Mouse (Mus musculus) embryonic facial prominence, embryonic 13.5 days (tissue): ENCODE measurements around the gene Lbp. TPM values are rescaled to one million over a fixed set of nuclear protein-coding genes. Genes with fewer than 3 reads are reported as not detected.

Experiments used
- ATAC-seq: fragments of 200-750 bp; cut with Nextera tagmentation; 2 replicates; pipeline ENCODE4 v1.8.0; 2017; ENCODE audit warnings: low read depth; ENCODE audit not compliant: insufficient number of reproducible peaks, insufficient read depth, low FRiP score, low TSS enrichment
- H3K27ac ChIP-seq: fragments of 300-500 bp; sonication (generic); 2 replicates; pipeline ENCODE4 v1.5.1; 2015; ENCODE audit warnings: moderate library complexity, mild to moderate bottlenecking, inconsistent platforms
- H3K27me3 ChIP-seq: fragments of 300-500 bp; sonication (generic); 2 replicates; pipeline ENCODE4 v1.6.1; 2015; ENCODE audit warnings: mild to moderate bottlenecking, inconsistent platforms
- H3K36me3 ChIP-seq: fragments of 300-500 bp; sonication (generic); 2 replicates; pipeline ENCODE4 v1.6.1; 2015; ENCODE audit warnings: mild to moderate bottlenecking, inconsistent platforms
- H3K4me1 ChIP-seq: fragments of 300-500 bp; sonication (generic); 2 replicates; pipeline ENCODE4 v1.6.1; 2015; ENCODE audit warnings: inconsistent platforms
- H3K4me2 ChIP-seq: fragments of 300-500 bp; sonication (generic); 2 replicates; pipeline ENCODE4 v1.6.1; 2015; ENCODE audit warnings: moderate library complexity, mild to moderate bottlenecking, inconsistent platforms
- H3K4me3 ChIP-seq: fragments of 300-500 bp; sonication (generic); 2 replicates; pipeline ENCODE4 v1.5.1; 2015; ENCODE audit warnings: mild to moderate bottlenecking, inconsistent platforms
- H3K9ac ChIP-seq: fragments of 300-500 bp; sonication (generic); 2 replicates; pipeline ENCODE4 v1.6.1; 2015; ENCODE audit warnings: mild to moderate bottlenecking, inconsistent platforms
- H3K9me3 ChIP-seq: fragments of 300-500 bp; sonication (generic); 2 replicates; pipeline ENCODE4 v1.6.1; 2016; ENCODE audit warnings: inconsistent platforms
- WGBS: fragments of 180-500 bp; shearing (Covaris S2); methylation state at CpG from one replicate; pipeline ENCODE4 v1.1.7; 2015; ENCODE audit warnings: mixed read lengths; 5-methylcytosine and 5-hydroxymethylcytosine counted together
- polyA plus RNA-seq: library from polyadenylated mRNA; unstranded; fragments of >200 nt; fragmentation: Nextera tagmentation; extraction: Ambion mirVana; gene quantifications from 2 replicates; pipeline ENCODE4 v1.2.1, GENCODE M21; 2015

Gene Lbp
- polyA plus RNA-seq, 1 experiment from 2014 or later = 4.2 TPM

DNA sequence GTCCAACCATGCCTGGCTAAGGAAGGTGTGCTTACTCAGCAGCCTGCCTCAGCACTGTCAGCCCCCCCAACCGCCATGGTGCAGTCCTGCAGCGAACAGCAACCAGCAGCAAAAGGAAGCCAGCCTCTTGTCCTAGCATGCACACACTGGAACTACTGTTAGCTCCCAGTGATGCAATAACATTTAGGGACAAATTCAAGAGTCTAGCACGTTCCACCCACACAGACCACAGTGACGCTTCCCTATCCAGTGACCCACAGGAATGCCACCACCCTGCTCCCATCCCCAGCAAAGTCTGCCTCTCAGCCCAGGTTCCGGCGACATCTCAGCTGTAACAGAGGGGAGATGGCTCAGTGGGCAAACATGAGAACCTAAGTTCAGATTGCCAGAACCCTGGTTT, 40.2 kb downstream of the Lbp start:
- no peak overlapping the region for H3K4me3 ChIP-seq

GRCm38 (mm10) chr2:158347868-158348267, 41.6 kb downstream of the Lbp start:
- Histone ChIP-seq H3K36me3 (peaks cover 16% of the 10 kb centered on the region), H3K4me2 (no peak overlapping the region), H3K4me1 (no peaks in the 10 kb centered on the region), H3K4me3 (no peak overlapping the region), H3K9me3 (no peaks in the 10 kb centered on the region), H3K9ac (0 out of 2 replicates have a peak overlapping the region, but pooled peaks have one; percentile 32), H3K27ac (no peak overlapping the region), H3K27me3 (peaks cover 3% of the 10 kb centered on the region; the same call in 1 of the 2 replicates)
- WGBS = 3% methylated on average over 6 of the region's 6 CpGs
- no peak for ATAC-seq

More for the DNA sequence above, 40.2 kb downstream of the Lbp start:
- H3K36me3 ChIP-seq = peaks cover 2% of the 10 kb centered on the region; the same call in 1 of the 2 replicates
- no peak overlapping the region for H3K4me2 ChIP-seq
- no peak for ATAC-seq
- H3K9ac ChIP-seq = no peak overlapping the region
- no peaks in the 10 kb centered on the region for H3K9me3 ChIP-seq
- no peak overlapping the region for H3K27ac ChIP-seq
- H3K4me1 ChIP-seq = no peaks in the 10 kb centered on the region
- WGBS = 66% methylated on average over 6 of the region's 6 CpGs
- peaks cover 3% of the 10 kb centered on the region; the same call in 1 of the 2 replicates for H3K27me3 ChIP-seq

- H3K4me3 ChIP-seq = no peak overlapping the region
- no peaks in the 10 kb centered on the region for H3K27me3 ChIP-seq
- H3K4me2 ChIP-seq = no peak overlapping the region
- H3K4me1 ChIP-seq = no peaks in the 10 kb centered on the region
- no peaks in the 10 kb centered on the region for H3K9me3 ChIP-seq
- H3K9ac ChIP-seq = no peak overlapping the region
- ATAC-seq = no peak
- no peak overlapping the region for H3K27ac ChIP-seq
- peaks cover 65% of the 10 kb centered on the region for H3K36me3 ChIP-seq
- WGBS = 78% methylated on average over 3 of the region's 3 CpGs
Measured at GRCm38 (mm10) chr2:158352801-158353520, 46.7 kb downstream of the Lbp start.

- no peak overlapping the region for H3K27ac ChIP-seq
- no peak overlapping the region for H3K9ac ChIP-seq
- no peaks in the 10 kb centered on the region for H3K27me3 ChIP-seq
- H3K4me2 ChIP-seq = no peak overlapping the region
- no peak for ATAC-seq
- no peak overlapping the region for H3K4me3 ChIP-seq
- no peaks in the 10 kb centered on the region for H3K9me3 ChIP-seq
- H3K4me1 ChIP-seq = peaks cover 11% of the 10 kb centered on the region
- WGBS = 82% methylated on average over 7 of the region's 7 CpGs
- H3K36me3 ChIP-seq = peaks cover 81% of the 10 kb centered on the region
Measured at GRCm38 (mm10) chr2:158354348-158355114, 48.2 kb downstream of the Lbp start.

- Histone ChIP-seq H3K9me3 (no peaks in the 10 kb centered on the region), H3K27me3 (no peaks in the 10 kb centered on the region), H3K9ac (no peak overlapping the region), H3K4me3 (no peak overlapping the region), H3K36me3 (peaks cover 88% of the 10 kb centered on the region), H3K27ac (no peak overlapping the region), H3K4me2 (no peak overlapping the region), H3K4me1 (peaks cover 18% of the 10 kb centered on the region)
- no peak for ATAC-seq
- WGBS = 90% methylated on average over 2 of the region's 2 CpGs
Measured at GRCm38 (mm10) chr2:158355238-158355637, 48.9 kb downstream of the Lbp start.

- Histone ChIP-seq H3K4me2 (no peak overlapping the region), H3K4me1 (peaks cover 22% of the 10 kb centered on the region), H3K4me3 (no peak overlapping the region), H3K36me3 (peaks cover 90% of the 10 kb centered on the region), H3K9me3 (no peaks in the 10 kb centered on the region), H3K27ac (no peak overlapping the region), H3K9ac (no peak overlapping the region), H3K27me3 (no peaks in the 10 kb centered on the region)
- no peak for ATAC-seq
- 84% methylated on average over 5 of the region's 5 CpGs for WGBS
Measured at GRCm38 (mm10) chr2:158356121-158356520, 49.8 kb downstream of the Lbp start.

- Histone ChIP-seq H3K27ac (peak overlapping the region; percentile 85; the same call in 1 of the 2 replicates), H3K4me3 (peak overlapping the region; percentile 85), H3K36me3 (peaks cover 54% of the 10 kb centered on the region), H3K4me1 (peaks cover 22% of the 10 kb centered on the region), H3K9ac (peak overlapping the region; percentile 97), H3K9me3 (no peaks in the 10 kb centered on the region), H3K27me3 (no peaks in the 10 kb centered on the region), H3K4me2 (peak overlapping the region; percentile 72)
- no peak for ATAC-seq
- WGBS = 65% methylated on average over 12 of the region's 12 CpGs
Measured at GRCm38 (mm10) chr2:158359757-158360620, 53.7 kb downstream of the Lbp start.

DNA sequence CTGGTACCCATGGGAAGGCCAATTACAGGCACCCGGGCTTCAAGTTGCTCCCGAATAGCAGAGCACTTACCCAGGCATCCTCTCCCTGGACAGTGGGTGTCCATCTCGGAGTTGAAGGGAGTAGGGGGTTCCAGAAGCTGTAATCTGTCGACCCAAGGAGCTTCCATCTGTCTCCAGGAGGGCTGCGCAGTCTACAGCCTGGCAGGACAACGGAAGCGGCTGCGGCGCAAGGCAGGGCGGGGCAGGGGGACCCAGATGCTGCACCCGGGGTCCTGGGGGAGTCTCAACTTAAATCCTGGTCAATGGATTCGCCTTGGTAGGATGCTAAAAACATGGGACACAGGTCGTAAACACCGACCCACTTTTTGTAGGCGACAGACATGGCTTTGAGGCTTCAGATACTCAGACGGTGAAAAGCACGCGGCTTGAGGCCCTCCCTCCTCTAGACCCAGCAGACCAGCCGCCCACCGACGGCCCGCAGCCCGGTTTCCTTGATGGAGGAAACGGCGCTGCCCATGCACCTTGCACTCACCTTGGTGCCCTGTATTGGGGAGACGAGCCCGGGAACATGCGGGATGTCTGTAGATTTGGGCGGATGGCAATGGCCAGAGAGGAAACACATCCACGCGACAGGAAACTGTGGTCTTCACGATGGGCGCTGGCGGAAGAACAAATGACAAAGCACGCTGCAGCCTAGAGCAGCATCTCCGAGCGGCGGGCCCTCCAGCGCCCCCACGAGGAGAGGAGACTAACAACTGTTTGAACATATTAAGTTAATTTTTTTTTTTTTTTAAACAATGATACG, 54.8 kb downstream of the Lbp start:
- ATAC-seq = peak; percentile 73
- H3K4me2 ChIP-seq = peak overlapping the region; percentile 72
- peak overlapping the region; percentile 85 for H3K4me3 ChIP-seq
- H3K9me3 ChIP-seq = no peaks in the 10 kb centered on the region
- peak overlapping the region; percentile 97 for H3K9ac ChIP-seq
- peaks cover 43% of the 10 kb centered on the region for H3K36me3 ChIP-seq
- peaks cover 22% of the 10 kb centered on the region for H3K4me1 ChIP-seq
- no peaks in the 10 kb centered on the region for H3K27me3 ChIP-seq
- peak overlapping the region; percentile 85 for H3K27ac ChIP-seq
- under 1% methylated on average over 41 of the region's 41 CpGs for WGBS

DNA sequence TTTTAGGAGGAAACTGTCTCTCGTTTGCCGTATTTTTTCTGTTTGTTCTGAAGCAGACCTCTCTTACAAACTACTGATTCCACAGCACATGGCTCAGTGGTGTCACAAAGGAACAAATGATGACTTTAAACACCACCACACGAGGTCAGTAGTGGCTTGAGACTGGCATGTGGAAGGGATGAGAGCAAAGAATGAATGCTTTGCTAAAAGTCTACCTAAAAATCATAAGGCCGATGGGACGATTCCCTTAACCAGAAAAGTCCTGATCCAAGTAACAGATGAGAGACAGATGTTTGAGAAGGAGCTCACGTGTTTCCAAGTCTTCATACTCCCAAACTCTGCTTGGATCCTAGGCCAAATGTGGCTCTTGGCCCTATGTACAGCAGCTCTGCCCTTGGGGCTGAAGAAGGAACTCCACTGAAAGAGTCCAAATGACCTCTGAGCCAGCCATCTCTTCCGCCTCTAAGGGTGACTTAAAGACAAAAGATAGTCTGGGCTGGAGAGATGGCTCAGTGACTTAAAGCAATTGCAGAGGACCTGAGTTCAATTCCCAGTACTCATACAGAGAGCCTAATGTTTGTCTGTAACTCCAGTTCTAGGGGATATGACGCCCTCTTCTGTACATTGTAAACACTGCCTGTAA, 55.5 kb downstream of the Lbp start:
- Histone ChIP-seq H3K27ac (peak overlapping the region; percentile 85), H3K4me1 (peaks cover 22% of the 10 kb centered on the region), H3K9me3 (no peaks in the 10 kb centered on the region), H3K9ac (peak overlapping the region; percentile 17; the same call in 1 of the 2 replicates), H3K4me3 (peak overlapping the region; percentile 85), H3K4me2 (peak overlapping the region; percentile 72), H3K27me3 (no peaks in the 10 kb centered on the region), H3K36me3 (peaks cover 36% of the 10 kb centered on the region)
- ATAC-seq = no peak
- 33% methylated on average over 8 of the region's 8 CpGs for whole genome bisulfite sequencing

DNA sequence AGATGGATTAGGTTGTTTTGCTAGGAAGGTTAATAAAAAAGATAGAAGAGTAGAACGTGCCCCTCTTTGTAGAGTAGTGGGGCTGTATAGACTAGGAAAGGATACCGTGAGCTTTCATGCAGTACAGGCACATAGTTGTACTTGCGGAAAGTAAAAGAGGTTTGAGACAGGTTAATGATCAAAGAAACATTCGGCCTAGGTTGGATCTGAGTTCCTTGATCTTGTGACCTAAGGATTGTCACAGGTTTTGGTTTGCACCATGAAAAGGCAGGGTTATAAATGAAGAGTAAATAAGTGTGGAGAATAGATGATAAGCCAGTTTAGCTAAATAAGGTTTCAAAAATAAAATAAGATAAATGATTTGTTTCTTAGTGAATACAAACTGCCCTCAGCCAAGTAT, 57.9 kb downstream of the Lbp start:
- Histone ChIP-seq H3K4me3 (no peak overlapping the region), H3K9me3 (no peaks in the 10 kb centered on the region), H3K27me3 (no peaks in the 10 kb centered on the region), H3K27ac (no peak overlapping the region), H3K36me3 (peaks cover 12% of the 10 kb centered on the region), H3K4me2 (no peak overlapping the region), H3K4me1 (peaks cover 12% of the 10 kb centered on the region), H3K9ac (no peak overlapping the region)
- 82% methylated on average over 4 of the region's 4 CpGs for WGBS
- ATAC-seq = no peak
